Mouse (Mus musculus): ENCODE results near the gene Olfr129.

The Olfr129 gene

DNA sequence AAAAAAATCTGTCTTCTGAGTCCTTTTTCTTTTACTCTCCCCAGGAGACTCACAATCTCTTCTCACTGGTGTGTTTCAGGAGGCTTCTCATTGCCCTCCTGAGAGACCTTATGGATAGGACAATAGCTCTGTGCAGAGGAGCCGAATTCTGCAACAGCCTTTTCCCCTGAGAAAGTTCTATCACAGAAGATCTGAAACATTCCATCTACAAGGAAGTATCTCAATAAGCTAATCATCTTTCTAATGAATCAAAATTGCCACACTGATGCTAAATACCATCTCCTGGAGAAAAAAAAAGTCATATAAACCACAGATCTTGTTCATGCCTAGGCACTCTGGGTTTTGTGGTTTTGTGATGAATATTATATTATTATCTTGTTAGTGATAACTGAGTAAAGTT is at the start of gene Olfr129:
Gene Olfr129 (minus strand): TSS at position 101 of the 400 bp plus-strand sequence.
- DNase-seq (ENCODE audit: low spot score) = no peak

DNA sequence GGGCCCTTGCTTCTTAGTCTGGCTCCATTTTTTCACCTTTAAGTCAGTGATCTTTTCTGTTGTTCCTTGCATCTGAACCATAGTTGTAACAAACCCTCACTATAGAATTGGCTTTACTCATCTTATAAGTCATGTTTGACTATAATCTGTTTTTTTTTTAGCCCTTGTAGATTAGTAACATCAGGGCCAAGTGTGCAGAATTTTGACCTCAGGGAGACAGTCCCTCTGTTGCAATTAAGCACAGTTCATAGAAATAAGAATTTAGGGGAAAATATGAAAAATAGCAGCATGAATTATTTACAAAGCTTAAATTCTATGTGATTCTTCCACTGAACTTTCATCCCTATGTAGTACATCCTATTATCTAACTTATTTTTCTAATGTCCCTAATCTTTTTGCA is 28.7 kb upstream of the Olfr129 start, which contains the start of gene Olfr131:
Gene Olfr131 (minus strand): TSS at position 101 of the 400 bp plus-strand sequence.
- no peak for DNase-seq (ENCODE audit: low spot score)

DNA sequence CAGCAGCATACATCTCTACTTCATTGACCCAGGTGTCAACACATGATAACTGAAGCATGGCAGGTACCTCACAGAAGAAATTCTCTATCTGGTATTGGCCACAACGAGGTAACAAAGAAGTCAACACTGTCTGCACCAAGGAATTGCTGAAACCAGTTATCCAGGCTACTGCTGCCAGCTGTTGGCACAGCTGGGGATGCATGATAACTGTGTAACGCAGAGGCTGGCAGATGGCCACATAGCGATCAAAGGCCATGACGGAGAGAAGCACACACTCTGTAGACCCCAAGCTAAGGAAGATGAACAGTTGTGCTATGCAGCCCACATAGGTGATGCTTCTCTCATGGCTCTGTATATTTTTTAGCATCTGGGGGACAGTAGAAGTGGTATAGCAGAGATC is 22.5 kb upstream of the Olfr129 start:
- no peak for DNase-seq (ENCODE audit: low spot score)

DNA sequence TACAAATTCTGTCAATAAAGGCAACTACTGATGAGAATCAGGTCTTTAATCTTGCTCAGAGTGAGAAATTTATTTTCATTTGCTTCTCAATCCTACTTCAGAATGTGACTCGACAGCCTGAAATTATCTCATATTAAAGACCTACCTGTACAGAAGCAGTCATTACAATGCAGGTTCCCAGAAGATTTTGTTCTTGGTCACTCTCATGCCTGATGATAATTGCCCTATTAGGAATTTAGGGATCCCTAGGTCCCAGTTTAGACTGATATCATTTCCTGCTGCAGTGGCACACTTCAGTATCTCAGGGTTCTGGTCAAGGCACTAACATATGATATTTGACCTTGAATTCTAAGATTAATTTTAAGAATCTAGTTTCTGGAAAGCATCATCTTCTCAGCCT is 3.7 kb upstream of the Olfr129 start, which contains the start of gene Olfr130:
Gene Olfr130 (plus strand): TSS at position 301 of the 400 bp plus-strand sequence.
- DNase-seq (ENCODE audit: low spot score) = no peak

DNA sequence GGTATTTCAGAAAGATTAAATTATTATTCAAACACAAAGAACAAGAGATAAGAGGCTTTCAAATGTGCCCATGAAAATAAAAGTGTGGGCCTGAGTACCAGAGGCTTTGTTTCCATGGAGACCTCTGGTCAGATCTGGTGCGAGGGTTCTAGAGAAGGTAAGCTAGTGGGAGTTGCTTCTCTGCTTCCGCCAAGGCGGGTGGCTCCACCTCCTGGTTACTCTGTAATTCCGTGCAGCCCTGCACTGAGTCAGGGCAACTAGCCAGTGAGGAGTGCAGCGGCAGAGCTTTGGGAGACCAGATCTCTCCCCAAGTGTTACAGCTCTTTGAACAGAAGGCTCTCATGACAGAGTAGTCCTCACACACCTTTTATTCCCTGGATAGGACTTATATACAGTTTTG is 33.6 kb downstream of the Olfr129 start:
- no peak for DNase-seq (ENCODE audit: low spot score)

DNA sequence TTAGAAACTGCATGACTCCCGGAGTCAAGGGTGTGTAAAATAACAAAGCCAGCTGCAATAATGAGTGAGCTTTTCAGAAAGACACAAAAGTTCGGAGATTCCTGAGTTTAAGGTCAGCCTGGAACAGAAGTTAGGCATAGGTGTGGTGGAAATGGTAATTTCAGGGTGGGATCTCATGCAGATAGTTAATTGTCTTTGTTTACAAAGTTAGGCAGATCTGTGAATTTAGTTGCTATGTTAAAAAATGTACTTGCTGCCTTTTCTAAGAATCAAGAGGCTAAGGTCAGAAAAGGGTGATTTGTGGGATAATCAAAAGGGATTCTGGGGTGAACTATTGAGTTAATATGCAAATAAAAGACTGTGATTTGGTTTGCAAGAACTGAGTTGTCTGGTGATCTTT is 43.5 kb downstream of the Olfr129 start:
- no peak for DNase-seq (ENCODE audit: low spot score)

DNA sequence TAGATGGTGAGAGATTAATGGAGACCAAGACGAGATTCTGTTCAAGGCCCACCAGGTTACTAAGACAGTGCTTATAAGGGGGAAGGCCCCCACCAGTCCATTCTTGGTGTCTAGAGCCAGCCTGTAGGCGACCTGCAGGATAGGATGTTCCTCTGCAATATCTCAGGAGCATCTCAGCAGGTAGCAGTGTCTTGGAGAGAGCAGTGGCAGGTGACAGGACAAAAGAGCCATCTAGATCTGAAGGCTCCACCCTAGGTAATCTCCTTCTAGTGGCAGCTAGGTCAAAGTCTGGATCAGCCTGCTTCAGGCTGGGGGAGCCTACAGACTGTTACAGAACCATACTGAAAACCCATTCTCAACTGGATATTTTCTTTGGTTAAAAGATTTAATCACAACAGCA is 54.9 kb downstream of the Olfr129 start:
- DNase-seq (ENCODE audit: low spot score) = no peak
